Mouse (Mus musculus) ES-E14 (cell line): Measurements from ENCODE around the gene Foxo1. TPM values are rescaled to one million over a fixed set of nuclear protein-coding genes. Genes with fewer than 3 reads are reported as not detected.

Experiments
- DNase-seq: peaks from one replicate; pipeline ENCODE4 v3.0.0-alpha.2; 2013; ENCODE audit warnings: low read depth, low spot score
- H3K27ac ChIP-seq: 2 replicates; pipeline ENCODE4 v1.5.1; 2012; ENCODE audit warnings: low read depth, mild to moderate bottlenecking, low read length, moderate library complexity, mixed read lengths; ENCODE audit not compliant: poor library complexity, insufficient read depth, severe bottlenecking
- H3K36me3 ChIP-seq: 2 replicates; pipeline ENCODE4 v1.6.1; 2012; ENCODE audit warnings: mild to moderate bottlenecking, low read length, moderate library complexity, mixed read lengths; ENCODE audit not compliant: control insufficient read depth, poor library complexity, insufficient read depth, severe bottlenecking
- H3K4me1 ChIP-seq, 2 experiments: fragments of 150-350 bp in 1 of 2; sonication (generic) in 1 of 2; 2 replicates each; pipeline ENCODE4 v1.6.1; 2012; ENCODE audit warnings: low read length in 2 of 2, mild to moderate bottlenecking in 1 of 2, mixed read lengths in 1 of 2; ENCODE audit not compliant: control insufficient read depth in 2 of 2, insufficient read depth in 2 of 2, poor library complexity in 1 of 2
- H3K4me3 ChIP-seq, 2 experiments: fragments of 150-350 bp in 1 of 2; sonication (generic) in 1 of 2; 2 replicates each; pipeline ENCODE4 v1.5.1; 2012; ENCODE audit warnings: low read length in 2 of 2, low read depth in 1 of 2, mild to moderate bottlenecking in 1 of 2, mixed read lengths in 1 of 2; ENCODE audit not compliant: insufficient read depth in 1 of 2, poor library complexity in 1 of 2, severe bottlenecking in 1 of 2
- H3K9ac ChIP-seq: 2 replicates; pipeline ENCODE4 v1.6.1; 2012; ENCODE audit warnings: low read depth, mild to moderate bottlenecking, low read length, mixed read lengths; ENCODE audit not compliant: poor library complexity, insufficient read depth, severe bottlenecking
- H3K9me3 ChIP-seq: fragments of 150-350 bp; sonication (generic); 2 replicates; pipeline ENCODE4 v1.6.1; 2012; ENCODE audit warnings: low read depth, mild to moderate bottlenecking, low read length; ENCODE audit not compliant: control insufficient read depth, insufficient read depth
- CHD2 ChIP-seq: IDR thresholded peaks from 2 replicates; pipeline ENCODE4 v1.6.1; 2014; ENCODE audit warnings: mild to moderate bottlenecking, low read depth, low read length, inconsistent platforms
- HCFC1 ChIP-seq: IDR thresholded peaks from 2 replicates; pipeline ENCODE4 v1.6.1; 2012; ENCODE audit warnings: low read length, inconsistent platforms, borderline replicate concordance; ENCODE audit not compliant: insufficient read depth
- MAFK ChIP-seq: IDR thresholded peaks from 2 replicates; pipeline ENCODE4 v1.6.1; 2014; ENCODE audit warnings: mild to moderate bottlenecking, low read depth, low read length, inconsistent platforms; ENCODE audit not compliant: insufficient read depth
- ZC3H11A ChIP-seq: IDR thresholded peaks from 2 replicates; pipeline ENCODE4 v1.6.1; 2012; ENCODE audit warnings: low read depth, mild to moderate bottlenecking, inconsistent platforms, low read length, borderline replicate concordance
- ZNF384 ChIP-seq: IDR thresholded peaks from 2 replicates; pipeline ENCODE4 v1.6.1; 2012; ENCODE audit warnings: low read depth, low read length, inconsistent platforms
- in situ Hi-C, 2 experiments: fragments of 600-800 bp; cut with MboI; formaldehyde crosslinking; loops; one replicate each; pipeline ENCODE4 v1.15.1; 2025; ENCODE audit warnings: low sequenced_read_pairs in 2 of 2, inconsistent platforms in 1 of 2; ENCODE audit not compliant: unreplicated experiment in 2 of 2
- total RNA-seq: library from RNA; depleted of rRNA; stranded (reverse); fragments of 300-350 nt; gene quantifications from 2 replicates; pipeline ENCODE4 v1.2.3, GENCODE M21; 2012

The Foxo1 gene
- total RNA-seq, 1 experiment = 2.3 TPM

- Histone ChIP-seq H3K4me1 (peaks cover 2 to 18% of the 10 kb centered on the region in 2 experiments; a peak in 2 of 4 replicates), H3K9me3 (no peaks in the 10 kb centered on the region), H3K9ac (no peak overlapping the region), H3K4me3 (no peak overlapping the region), H3K27ac (no peak overlapping the region), H3K36me3 (no peaks in the 10 kb centered on the region)
- in situ Hi-C loops = no loop called here
- no peak for DNase-seq
- TF ChIP-seq ZC3H11A (no peak), MAFK (no peak), HCFC1 (no peak), CHD2 (no peak), ZNF384 (no peak)
Measured at GRCm38 (mm10) chr3:52391897-52392296, 123.8 kb downstream of the Foxo1 start.

DNA sequence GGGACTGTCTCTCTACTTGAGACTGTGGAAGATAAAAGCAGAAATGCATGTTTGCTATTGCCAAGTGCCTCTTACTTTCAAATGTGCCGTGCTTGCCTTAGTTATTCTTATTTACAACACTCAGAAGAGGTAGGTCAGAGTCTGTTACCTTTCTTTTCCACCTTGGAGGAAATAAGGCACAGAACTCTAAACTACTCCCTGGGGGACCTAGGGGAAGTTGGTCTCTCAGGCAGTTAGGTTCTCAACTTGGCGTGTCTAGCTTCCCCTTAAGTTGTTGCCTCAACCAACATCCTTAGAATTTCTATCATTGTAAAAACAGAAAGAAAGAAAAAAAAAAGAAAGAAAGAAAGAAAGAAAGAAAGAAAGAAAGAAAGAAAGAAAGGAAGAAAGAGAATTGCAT lies 124.4 kb downstream of the Foxo1 start:
- Histone ChIP-seq H3K36me3 (no peaks in the 10 kb centered on the region), H3K4me3 (no peak overlapping the region), H3K4me1 (peaks cover 2 to 19% of the 10 kb centered on the region in 2 experiments; a peak in 2 of 4 replicates), H3K9ac (no peak overlapping the region), H3K27ac (no peak overlapping the region), H3K9me3 (no peaks in the 10 kb centered on the region)
- in situ Hi-C loops = no loop called here
- TF ChIP-seq ZNF384 = no peak
- no peak for TF ChIP-seq HCFC1
- no peak for TF ChIP-seq ZC3H11A
- TF ChIP-seq CHD2 = no peak
- TF ChIP-seq MAFK = no peak
- no peak for DNase-seq

- Histone ChIP-seq H3K9ac (no peak overlapping the region), H3K27ac (no peak overlapping the region), H3K4me1 (peaks cover 2 to 23% of the 10 kb centered on the region in 2 experiments; a peak in 2 of 4 replicates), H3K4me3 (no peak overlapping the region), H3K9me3 (no peaks in the 10 kb centered on the region), H3K36me3 (no peaks in the 10 kb centered on the region)
- TF ChIP-seq ZNF384 (no peak), ZC3H11A (no peak)
- no peak for DNase-seq
- in situ Hi-C loops = no loop called here
Measured at GRCm38 (mm10) chr3:52393171-52393570, 125.0 kb downstream of the Foxo1 start.

GRCm38 (mm10) chr3:52396121-52396731 lies 128.1 kb downstream of the Foxo1 start:
- Histone ChIP-seq H3K9me3 (no peaks in the 10 kb centered on the region), H3K27ac (no peak overlapping the region), H3K36me3 (no peaks in the 10 kb centered on the region), H3K9ac (no peak overlapping the region), H3K4me1 (peaks cover 5 to 35% of the 10 kb centered on the region in 2 experiments; a peak in 2 of 4 replicates), H3K4me3 (no peak overlapping the region)
- TF ChIP-seq CHD2 = no peak
- no peak for TF ChIP-seq HCFC1
- no peak for TF ChIP-seq MAFK
- no peak for TF ChIP-seq ZC3H11A
- no peak for TF ChIP-seq ZNF384
- no peak for DNase-seq
- in situ Hi-C loops = no loop called here
